Mouse (Mus musculus): ENCODE measurements around the gene Riok2. TPM values are rescaled to one million over a fixed set of nuclear protein-coding genes. Genes with fewer than 3 reads are reported as not detected.
"Not testable (repeated sequence)": the region's sequence is repeated elsewhere in the genome, so short reads cannot be mapped to it uniquely, and the experiment has no call there.

Riok2 gene
- polyA plus RNA-seq (2014; fragmentation: Nextera tagmentation; extraction: Ambion mirVana) = 26.0 and 26.5 TPM in 2 replicates

DNA sequence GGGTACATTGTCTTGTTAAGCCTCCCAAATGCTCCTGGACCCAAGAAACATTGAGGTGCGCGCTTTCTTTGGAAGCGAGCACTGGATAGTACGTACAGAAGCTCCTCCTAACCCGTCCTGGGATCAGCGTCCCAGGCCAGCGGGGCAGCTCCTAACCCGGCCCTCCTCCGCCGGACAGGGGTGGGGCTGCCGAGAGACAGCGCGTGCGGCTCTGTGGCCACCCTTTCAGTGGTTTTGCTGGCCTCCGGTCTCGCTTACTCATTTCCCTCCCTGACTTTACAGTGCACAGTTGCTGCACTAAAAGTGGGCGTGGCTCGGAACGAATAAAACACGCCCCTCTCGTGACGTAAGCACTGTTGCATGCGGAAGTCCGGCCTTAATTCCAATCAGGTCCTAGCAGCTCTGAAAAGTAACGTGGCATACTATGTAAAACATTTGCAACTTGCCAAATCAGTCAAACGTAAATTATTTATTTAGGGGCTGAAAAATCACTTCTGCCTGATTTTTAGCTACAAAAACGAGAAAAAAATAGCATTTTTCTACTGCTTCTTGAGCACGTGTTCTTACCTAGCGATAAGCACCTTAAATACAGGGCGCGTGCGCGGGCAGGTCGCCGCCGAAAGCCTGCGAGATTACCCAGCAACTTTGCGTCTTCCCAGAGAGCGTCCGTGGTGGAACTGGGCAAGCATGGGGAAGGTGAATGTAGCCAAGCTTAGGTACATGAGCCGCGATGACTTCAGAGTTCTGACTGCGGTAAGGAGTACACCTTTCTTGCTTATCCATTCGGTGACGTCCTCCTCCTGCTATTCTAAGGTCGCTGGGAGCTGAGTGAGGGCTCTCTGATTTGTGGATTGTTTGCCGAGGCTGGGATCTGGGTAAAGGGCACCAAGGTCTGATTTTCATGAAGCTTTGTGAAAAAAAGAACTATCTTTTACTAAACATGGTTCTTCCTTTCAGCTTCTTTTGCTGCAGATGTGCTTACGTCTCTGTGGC, at the start of gene Riok2:
Gene Riok2, plus strand, starts transcription at position 392 of the 993 bp plus-strand sequence.
- Histone ChIP-seq H3K4me1 (ENCODE audit: control insufficient read depth, insufficient read depth, low read length) (peaks cover 4% of the 10 kb centered on the region), H3K9ac (ENCODE audit: low read depth, low read length) (peak within 1 kb of the TSS; percentile 78), H3K4me2 (ENCODE audit: low read depth, low read length) (peak within 1 kb of the TSS; percentile 82), H3K9me3 (ENCODE audit: control insufficient read depth, low read length) (no peaks in the 10 kb centered on the region), H3K4me3 (ENCODE audit: low read depth, low read length) (peak within 1 kb of the TSS; percentile 69), H3K36me3 (ENCODE audit: control insufficient read depth, insufficient read depth, low read length) (peaks cover 15% of the 10 kb centered on the region), H3K27me3 (replicated peaks; ENCODE audit: control insufficient read depth, insufficient read depth, low read length) (no peaks in the 10 kb centered on the region), H3K27ac (replicated peaks; ENCODE audit: low read depth, low read length) (peak within 1 kb of the TSS; percentile 86)
- ATAC-seq (ENCODE audit: low read depth) (peak; percentile 98), DNase-seq (ENCODE audit: low spot score) (peak; percentile 99)
- WGBS = under 1% methylated on average over 48 of the region's 48 CpGs

- H3K4me3 ChIP-seq (ENCODE audit: low read depth, low read length); H3K4me1 ChIP-seq (ENCODE audit: control insufficient read depth, insufficient read depth, low read length); H3K9ac ChIP-seq (ENCODE audit: low read depth, low read length); H3K27ac ChIP-seq (replicated peaks; ENCODE audit: low read depth, low read length); H3K27me3 ChIP-seq (replicated peaks; ENCODE audit: control insufficient read depth, insufficient read depth, low read length); ATAC-seq (ENCODE audit: low read depth); H3K4me2 ChIP-seq (ENCODE audit: low read depth, low read length); H3K36me3 ChIP-seq (ENCODE audit: control insufficient read depth, insufficient read depth, low read length); DNase-seq (ENCODE audit: low spot score): not testable (repeated sequence)
- H3K9me3 ChIP-seq (ENCODE audit: control insufficient read depth, low read length) = 0 out of 2 replicates have a peak, but pooled peaks cover 10% of the 10 kb centered on the region
- 94% methylated on average over 1 of the region's 1 CpGs for WGBS
Measured at GRCm38 (mm10) chr17:17326022-17326421, 48.1 kb upstream of the Riok2 start.

DNA sequence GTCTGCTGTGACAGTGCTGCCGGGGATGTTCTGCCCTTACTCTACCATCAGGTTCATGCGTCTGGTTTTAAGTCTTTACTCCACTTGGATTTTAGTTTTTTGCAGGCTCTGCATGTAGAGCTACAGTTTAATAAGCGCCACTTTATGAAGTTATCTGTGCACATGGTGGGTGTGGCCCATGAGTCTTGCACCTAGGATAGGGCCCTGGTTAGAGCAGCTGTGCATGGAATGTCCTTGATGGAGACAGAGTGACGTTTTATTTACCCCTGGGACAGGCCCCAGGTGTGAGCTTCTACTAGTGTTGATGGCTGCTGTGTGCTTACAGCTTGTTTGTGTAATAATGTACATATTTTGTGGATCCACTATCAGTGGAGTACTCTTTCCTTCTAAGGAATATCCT, 47.5 kb upstream of the Riok2 start:
- 0 out of 2 replicates have a peak, but pooled peaks cover 5% of the 10 kb centered on the region for H3K9me3 ChIP-seq (ENCODE audit: control insufficient read depth, low read length)
- DNase-seq (ENCODE audit: low spot score) = no peak
- 85% methylated on average over 4 of the region's 4 CpGs for WGBS
- H3K27ac ChIP-seq (replicated peaks; ENCODE audit: low read depth, low read length) = no peak overlapping the region
- no peaks in the 10 kb centered on the region for H3K4me1 ChIP-seq (ENCODE audit: control insufficient read depth, insufficient read depth, low read length)
- H3K36me3 ChIP-seq (ENCODE audit: control insufficient read depth, insufficient read depth, low read length) = no peaks in the 10 kb centered on the region
- no peak for ATAC-seq (ENCODE audit: low read depth)
- H3K4me2 ChIP-seq (ENCODE audit: low read depth, low read length) = no peak overlapping the region
- H3K4me3 ChIP-seq (ENCODE audit: low read depth, low read length) = no peak overlapping the region
- H3K9ac ChIP-seq (ENCODE audit: low read depth, low read length) = no peak overlapping the region
- no peaks in the 10 kb centered on the region for H3K27me3 ChIP-seq (replicated peaks; ENCODE audit: control insufficient read depth, insufficient read depth, low read length)

GRCm38 (mm10) chr17:17345374-17346183, 28.5 kb upstream of the Riok2 start:
- not testable (repeated sequence) for H3K9me3 ChIP-seq (ENCODE audit: control insufficient read depth, low read length); H3K27me3 ChIP-seq (replicated peaks; ENCODE audit: control insufficient read depth, insufficient read depth, low read length); H3K4me1 ChIP-seq (ENCODE audit: control insufficient read depth, insufficient read depth, low read length); H3K27ac ChIP-seq (replicated peaks; ENCODE audit: low read depth, low read length); H3K36me3 ChIP-seq (ENCODE audit: control insufficient read depth, insufficient read depth, low read length); DNase-seq (ENCODE audit: low spot score)
- peak overlapping the region; percentile 34; the same call in 1 of the 2 replicates for H3K9ac ChIP-seq (ENCODE audit: low read depth, low read length)
- peak overlapping the region; percentile 29 for H3K4me3 ChIP-seq (ENCODE audit: low read depth, low read length)
- peak overlapping the region; percentile 52 for H3K4me2 ChIP-seq (ENCODE audit: low read depth, low read length)
- ATAC-seq (ENCODE audit: low read depth) = peak; percentile 63; the same call in 1 of the 2 replicates
- WGBS = 6% methylated on average over 16 of the region's 40 CpGs

DNA sequence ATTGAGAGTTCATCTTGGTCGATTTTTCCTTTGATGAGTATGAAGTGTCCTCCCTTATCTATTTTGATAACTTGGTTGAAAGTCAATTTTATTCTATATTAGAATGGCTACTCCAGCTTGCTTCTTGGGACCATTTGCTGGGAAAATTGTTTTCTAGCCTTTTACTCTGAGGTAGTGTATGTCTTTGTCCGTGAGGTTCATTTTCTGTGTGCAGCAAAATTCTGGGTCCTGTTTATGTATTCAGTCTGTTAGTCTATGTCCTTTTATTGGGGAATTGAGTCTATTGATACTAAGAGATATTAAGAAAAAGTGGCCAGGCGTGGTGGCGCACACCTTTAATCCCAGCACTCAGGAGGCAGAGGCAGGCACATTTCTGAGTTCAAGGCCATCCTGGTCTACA, 27.8 kb upstream of the Riok2 start:
- Histone ChIP-seq H3K4me3 (ENCODE audit: low read depth, low read length) (peak overlapping the region; percentile 29), H3K9ac (ENCODE audit: low read depth, low read length) (peak overlapping the region; percentile 34; the same call in 1 of the 2 replicates), H3K4me2 (ENCODE audit: low read depth, low read length) (peak overlapping the region; percentile 52)
- not testable (repeated sequence) for H3K27ac ChIP-seq (replicated peaks; ENCODE audit: low read depth, low read length); H3K4me1 ChIP-seq (ENCODE audit: control insufficient read depth, insufficient read depth, low read length); H3K27me3 ChIP-seq (replicated peaks; ENCODE audit: control insufficient read depth, insufficient read depth, low read length); DNase-seq (ENCODE audit: low spot score); H3K36me3 ChIP-seq (ENCODE audit: control insufficient read depth, insufficient read depth, low read length); H3K9me3 ChIP-seq (ENCODE audit: control insufficient read depth, low read length); ATAC-seq (ENCODE audit: low read depth)
- WGBS = 36% methylated on average over 4 of the region's 4 CpGs

DNA sequence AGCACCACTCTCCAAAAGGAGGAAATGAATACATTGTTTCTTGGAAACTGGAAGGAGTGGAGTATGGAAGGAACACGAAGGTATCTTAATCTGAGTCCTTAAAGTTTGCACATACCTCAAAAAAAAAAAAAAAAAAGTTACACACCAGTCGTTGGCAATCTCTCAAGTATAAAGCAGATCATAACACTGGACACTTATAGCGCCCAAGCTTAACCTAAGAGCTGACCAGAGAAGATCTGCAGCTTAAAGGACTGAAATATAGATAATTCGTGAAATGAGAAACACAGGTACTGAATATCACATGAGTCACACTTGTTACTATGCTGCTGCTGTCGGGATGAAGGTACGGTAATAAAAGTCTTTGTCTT, 575 bp upstream of the Riok2 start:
- Histone ChIP-seq H3K9ac (ENCODE audit: low read depth, low read length) (peak overlapping the region; percentile 78), H3K9me3 (ENCODE audit: control insufficient read depth, low read length) (no peaks in the 10 kb centered on the region), H3K4me2 (ENCODE audit: low read depth, low read length) (peak overlapping the region; percentile 82), H3K27me3 (replicated peaks; ENCODE audit: control insufficient read depth, insufficient read depth, low read length) (no peaks in the 10 kb centered on the region), H3K4me3 (ENCODE audit: low read depth, low read length) (peak overlapping the region; percentile 69), H3K4me1 (ENCODE audit: control insufficient read depth, insufficient read depth, low read length) (peaks cover 4% of the 10 kb centered on the region), H3K36me3 (ENCODE audit: control insufficient read depth, insufficient read depth, low read length) (peaks cover 9% of the 10 kb centered on the region), H3K27ac (replicated peaks; ENCODE audit: low read depth, low read length) (peak overlapping the region; percentile 86)
- DNase-seq (ENCODE audit: low spot score) (no peak), ATAC-seq (ENCODE audit: low read depth) (no peak; the same call in 1 of the 2 replicates)
- 5% methylated on average over 6 of the region's 6 CpGs for WGBS

DNA sequence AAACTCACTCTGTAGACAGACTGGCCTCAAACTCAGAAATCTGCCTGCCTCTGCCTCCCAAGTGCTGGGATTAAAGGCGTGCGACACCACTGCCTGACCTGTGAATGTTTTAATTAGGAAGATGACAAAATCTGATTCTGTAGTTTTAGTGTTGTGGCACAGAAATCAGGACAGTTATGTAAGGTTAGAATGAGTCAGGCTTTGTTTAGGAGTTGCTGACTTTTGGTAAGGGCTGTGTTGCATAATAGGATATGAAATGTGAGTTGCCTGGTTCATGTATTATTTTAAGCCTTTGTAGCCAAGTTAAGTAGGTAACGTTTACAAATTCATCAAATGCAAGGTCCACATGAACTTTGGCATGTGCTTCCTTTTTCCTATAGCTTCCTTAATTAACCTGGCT, 1.5 kb downstream of the Riok2 start:
- peaks cover 20% of the 10 kb centered on the region for H3K36me3 ChIP-seq (ENCODE audit: control insufficient read depth, insufficient read depth, low read length)
- no peak for ATAC-seq (ENCODE audit: low read depth)
- peak overlapping the region; percentile 78 for H3K9ac ChIP-seq (ENCODE audit: low read depth, low read length)
- WGBS = 77% methylated on average over 3 of the region's 3 CpGs
- H3K9me3 ChIP-seq (ENCODE audit: control insufficient read depth, low read length) = no peaks in the 10 kb centered on the region
- no peaks in the 10 kb centered on the region for H3K27me3 ChIP-seq (replicated peaks; ENCODE audit: control insufficient read depth, insufficient read depth, low read length)
- peaks cover 4% of the 10 kb centered on the region for H3K4me1 ChIP-seq (ENCODE audit: control insufficient read depth, insufficient read depth, low read length)
- no peak for DNase-seq (ENCODE audit: low spot score)
- H3K4me2 ChIP-seq (ENCODE audit: low read depth, low read length) = peak overlapping the region; percentile 82
- H3K27ac ChIP-seq (replicated peaks; ENCODE audit: low read depth, low read length) = no peak overlapping the region
- peak overlapping the region; percentile 69 for H3K4me3 ChIP-seq (ENCODE audit: low read depth, low read length)

DNA sequence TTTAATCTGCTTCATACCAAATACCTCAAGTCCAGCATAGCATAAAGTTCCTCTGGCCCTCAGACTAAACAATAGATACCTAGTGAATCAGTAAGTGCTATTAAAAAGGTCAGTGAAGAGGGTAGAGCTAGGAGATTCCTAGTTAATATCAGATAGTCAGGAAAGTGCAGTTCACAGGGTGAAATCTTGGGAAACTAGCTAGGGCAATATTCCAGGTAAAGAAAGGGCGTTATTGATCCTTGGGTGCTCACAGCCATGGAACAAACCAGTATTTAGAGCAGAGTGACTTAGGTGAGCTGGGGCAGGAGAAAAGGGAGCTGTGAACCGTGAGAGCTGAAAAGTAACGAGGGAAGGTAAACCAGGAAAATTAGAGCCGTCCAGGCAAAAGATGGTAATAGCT, 9.6 kb downstream of the Riok2 start:
- Histone ChIP-seq H3K36me3 (ENCODE audit: control insufficient read depth, insufficient read depth, low read length) (peaks cover 74% of the 10 kb centered on the region), H3K27ac (replicated peaks; ENCODE audit: low read depth, low read length) (no peak overlapping the region), H3K9ac (ENCODE audit: low read depth, low read length) (no peak overlapping the region), H3K27me3 (replicated peaks; ENCODE audit: control insufficient read depth, insufficient read depth, low read length) (no peaks in the 10 kb centered on the region), H3K4me1 (ENCODE audit: control insufficient read depth, insufficient read depth, low read length) (no peaks in the 10 kb centered on the region), H3K4me3 (ENCODE audit: low read depth, low read length) (no peak overlapping the region), H3K9me3 (ENCODE audit: control insufficient read depth, low read length) (no peaks in the 10 kb centered on the region), H3K4me2 (ENCODE audit: low read depth, low read length) (no peak overlapping the region)
- DNase-seq (ENCODE audit: low spot score) = no peak
- WGBS = 91% methylated on average over 4 of the region's 4 CpGs
- no peak for ATAC-seq (ENCODE audit: low read depth)
